Mouse (Mus musculus) forebrain, embryonic 15.5 days (tissue): ENCODE results near the gene Soat2. TPM values are rescaled to one million over a fixed set of nuclear protein-coding genes. Genes with fewer than 3 reads are reported as not detected.

Experiments
- ATAC-seq: fragments of 200-750 bp; cut with Nextera tagmentation; replicated peaks from 2 replicates; pipeline ENCODE4 v1.8.0; 2017; ENCODE audit warnings: mild to moderate bottlenecking, moderate TSS enrichment, moderate library complexity
- H3K27ac ChIP-seq: fragments of 300-500 bp; sonication (generic); replicated peaks from 2 replicates; pipeline ENCODE4 v1.5.1; 2015; ENCODE audit warnings: mild to moderate bottlenecking, inconsistent platforms
- H3K27me3 ChIP-seq: fragments of 300-500 bp; sonication (generic); 2 replicates; pipeline ENCODE4 v1.6.1; 2015; ENCODE audit warnings: inconsistent platforms
- H3K36me3 ChIP-seq: fragments of 300-500 bp; sonication (generic); 2 replicates; pipeline ENCODE4 v1.6.1; 2015; ENCODE audit warnings: mild to moderate bottlenecking, inconsistent platforms
- H3K4me1 ChIP-seq: fragments of 300-500 bp; sonication (generic); 2 replicates; pipeline ENCODE4 v1.6.1; 2015; ENCODE audit warnings: inconsistent platforms
- H3K4me2 ChIP-seq: fragments of 300-500 bp; sonication (generic); replicated peaks from 2 replicates; pipeline ENCODE4 v1.6.1; 2015; ENCODE audit warnings: mild to moderate bottlenecking, inconsistent platforms
- H3K4me3 ChIP-seq: fragments of 300-500 bp; sonication (generic); 2 replicates; pipeline ENCODE4 v1.5.1; 2015; ENCODE audit warnings: mild to moderate bottlenecking, inconsistent platforms
- H3K9ac ChIP-seq: fragments of 300-500 bp; sonication (generic); replicated peaks from 2 replicates; pipeline ENCODE4 v1.6.1; 2015; ENCODE audit warnings: mild to moderate bottlenecking, inconsistent platforms
- H3K9me3 ChIP-seq: fragments of 300-500 bp; sonication (generic); 2 replicates; pipeline ENCODE4 v1.6.1; 2016; ENCODE audit warnings: inconsistent platforms
- WGBS: fragments of 180-500 bp; shearing (Covaris S2); methylation state at CpG from one replicate; pipeline ENCODE4 v1.1.7; 2015; ENCODE audit warnings: mixed read lengths; 5-methylcytosine and 5-hydroxymethylcytosine counted together
- polyA plus RNA-seq: library from polyadenylated mRNA; unstranded; fragments of >200 nt; fragmentation: Nextera tagmentation; extraction: Ambion mirVana; gene quantifications from 2 replicates; pipeline ENCODE4 v1.2.1, GENCODE M21; 2015

Gene Soat2
- not detected in 2 replicates for polyA plus RNA-seq

- H3K9me3 ChIP-seq = no peaks in the 10 kb centered on the region
- peaks cover 7% of the 10 kb centered on the region for H3K27me3 ChIP-seq
- 59% methylated on average over 20 of the region's 20 CpGs for WGBS
- no peak within 1 kb of the TSS for H3K27ac ChIP-seq
- no peaks in the 10 kb centered on the region for H3K4me1 ChIP-seq
- no peak for ATAC-seq
- H3K36me3 ChIP-seq = no peaks in the 10 kb centered on the region
- H3K4me3 ChIP-seq = no peak within 1 kb of the TSS
- no peak within 1 kb of the TSS for H3K4me2 ChIP-seq
- no peak within 1 kb of the TSS for H3K9ac ChIP-seq
Observed at GRCm38 (mm10) chr15:102150301-102151135, at the start of gene Soat2. Soat2 (plus strand) TSS chr15:102150526.

GRCm38 (mm10) chr15:102100996-102101671 lies 49.2 kb upstream of the Soat2 start:
- Histone ChIP-seq H3K4me1 (peaks cover 32% of the 10 kb centered on the region), H3K9me3 (no peaks in the 10 kb centered on the region), H3K27ac (peak overlapping the region; percentile 31; the same call in 1 of the 2 replicates), H3K27me3 (peaks cover 5% of the 10 kb centered on the region; the same call in 1 of the 2 replicates), H3K9ac (0 out of 2 replicates have a peak overlapping the region, but pooled peaks have one; percentile 57), H3K36me3 (peaks cover 21% of the 10 kb centered on the region), H3K4me3 (peak overlapping the region; percentile 2; the same call in 1 of the 2 replicates), H3K4me2 (peak overlapping the region; percentile 85)
- no peak for ATAC-seq
- 28% methylated on average over 10 of the region's 10 CpGs for WGBS

GRCm38 (mm10) chr15:102101672-102102541 lies 48.4 kb upstream of the Soat2 start:
- H3K36me3 ChIP-seq = peaks cover 16% of the 10 kb centered on the region
- H3K9ac ChIP-seq = no peak overlapping the region
- H3K27me3 ChIP-seq = peaks cover 12% of the 10 kb centered on the region; the same call in 1 of the 2 replicates
- no peak for ATAC-seq
- no peaks in the 10 kb centered on the region for H3K9me3 ChIP-seq
- no peak overlapping the region for H3K4me2 ChIP-seq
- H3K4me1 ChIP-seq = peaks cover 37% of the 10 kb centered on the region
- 0 out of 2 replicates have a peak overlapping the region, but pooled peaks have one; percentile 2 for H3K4me3 ChIP-seq
- WGBS = 36% methylated on average over 11 of the region's 11 CpGs
- H3K27ac ChIP-seq = peak overlapping the region; percentile 31; the same call in 1 of the 2 replicates

GRCm38 (mm10) chr15:102102548-102103121 lies 47.7 kb upstream of the Soat2 start:
- H3K36me3 ChIP-seq = peaks cover 10% of the 10 kb centered on the region
- H3K9ac ChIP-seq = no peak overlapping the region
- 17% methylated on average over 6 of the region's 6 CpGs for WGBS
- no peak overlapping the region for H3K4me2 ChIP-seq
- no peak for ATAC-seq
- H3K27ac ChIP-seq = peak overlapping the region; percentile 42
- peaks cover 45% of the 10 kb centered on the region for H3K4me1 ChIP-seq
- H3K9me3 ChIP-seq = no peaks in the 10 kb centered on the region
- peak overlapping the region; percentile 16 for H3K4me3 ChIP-seq
- H3K27me3 ChIP-seq = peaks cover 18% of the 10 kb centered on the region; the same call in 1 of the 2 replicates

GRCm38 (mm10) chr15:102103371-102103946 lies 46.9 kb upstream of the Soat2 start:
- 0 out of 2 replicates have a peak overlapping the region, but pooled peaks have one; percentile 5 for H3K9ac ChIP-seq
- ATAC-seq = no peak
- WGBS = 7% methylated on average over 14 of the region's 14 CpGs
- peaks cover 48% of the 10 kb centered on the region for H3K4me1 ChIP-seq
- H3K4me2 ChIP-seq = no peak overlapping the region
- peak overlapping the region; percentile 16 for H3K4me3 ChIP-seq
- H3K36me3 ChIP-seq = 0 out of 2 replicates have a peak, but pooled peaks cover 2% of the 10 kb centered on the region
- no peaks in the 10 kb centered on the region for H3K9me3 ChIP-seq
- peaks cover 18% of the 10 kb centered on the region; the same call in 1 of the 2 replicates for H3K27me3 ChIP-seq
- H3K27ac ChIP-seq = peak overlapping the region; percentile 42

- H3K4me3 ChIP-seq = no peak overlapping the region
- H3K4me1 ChIP-seq = peaks cover 50% of the 10 kb centered on the region
- H3K36me3 ChIP-seq = no peaks in the 10 kb centered on the region
- no peak overlapping the region for H3K9ac ChIP-seq
- H3K4me2 ChIP-seq = no peak overlapping the region
- no peak for ATAC-seq
- no peak overlapping the region for H3K27ac ChIP-seq
- H3K9me3 ChIP-seq = no peaks in the 10 kb centered on the region
- peaks cover 18% of the 10 kb centered on the region; the same call in 1 of the 2 replicates for H3K27me3 ChIP-seq
- 24% methylated on average over 12 of the region's 12 CpGs for WGBS
Observed at GRCm38 (mm10) chr15:102103947-102104555, 46.3 kb upstream of the Soat2 start.

- Histone ChIP-seq H3K27me3 (peaks cover 18% of the 10 kb centered on the region; the same call in 1 of the 2 replicates), H3K4me3 (no peak overlapping the region), H3K36me3 (no peaks in the 10 kb centered on the region), H3K9ac (no peak overlapping the region), H3K4me1 (peaks cover 46% of the 10 kb centered on the region), H3K9me3 (no peaks in the 10 kb centered on the region), H3K27ac (no peak overlapping the region), H3K4me2 (no peak overlapping the region)
- WGBS = 35% methylated on average over 5 of the region's 5 CpGs
- ATAC-seq = no peak
Observed at GRCm38 (mm10) chr15:102105360-102105759, 45.0 kb upstream of the Soat2 start.

GRCm38 (mm10) chr15:102105764-102106730 lies 44.3 kb upstream of the Soat2 start:
- Histone ChIP-seq H3K4me2 (peak overlapping the region; percentile 47), H3K27ac (no peak overlapping the region), H3K36me3 (no peaks in the 10 kb centered on the region), H3K4me3 (peak overlapping the region; percentile 35; the same call in 1 of the 2 replicates), H3K9me3 (no peaks in the 10 kb centered on the region), H3K9ac (no peak overlapping the region), H3K4me1 (peaks cover 40% of the 10 kb centered on the region), H3K27me3 (peaks cover 18% of the 10 kb centered on the region; the same call in 1 of the 2 replicates)
- WGBS = 28% methylated on average over 18 of the region's 18 CpGs
- ATAC-seq = no peak

GRCm38 (mm10) chr15:102106754-102107456 lies 43.4 kb upstream of the Soat2 start:
- no peak for ATAC-seq
- Histone ChIP-seq H3K9ac (0 out of 2 replicates have a peak overlapping the region, but pooled peaks have one; percentile 2), H3K27ac (no peak overlapping the region), H3K4me2 (peak overlapping the region; percentile 47), H3K27me3 (peaks cover 18% of the 10 kb centered on the region; the same call in 1 of the 2 replicates), H3K4me1 (peaks cover 31% of the 10 kb centered on the region), H3K9me3 (no peaks in the 10 kb centered on the region), H3K4me3 (peak overlapping the region; percentile 35), H3K36me3 (no peaks in the 10 kb centered on the region)
- 4% methylated on average over 38 of the region's 38 CpGs for WGBS
